Mouse (Mus musculus) kidney, adult 2 months (tissue): ENCODE measurements around the gene Adat1. TPM values are rescaled to one million over a fixed set of nuclear protein-coding genes. Genes with fewer than 3 reads are reported as not detected.

Experiments
- DNase-seq: peaks from one replicate; pipeline ENCODE4 v3.0.0; 2021
- H3K27ac ChIP-seq: fragments of 200-500 bp; 2 replicates; pipeline ENCODE4 v1.5.1; 2012; ENCODE audit warnings: low read depth, low read length, control low read depth, inconsistent platforms; ENCODE audit not compliant: insufficient read depth
- H3K27me3 ChIP-seq: fragments of 200-500 bp; replicated peaks from 2 replicates; pipeline ENCODE4 v1.6.1; 2012; ENCODE audit warnings: mild to moderate bottlenecking, moderate library complexity, low read length, inconsistent platforms; ENCODE audit not compliant: control insufficient read depth, insufficient read depth
- H3K36me3 ChIP-seq: fragments of 200-500 bp; 2 replicates; pipeline ENCODE4 v1.6.1; 2012; ENCODE audit warnings: mild to moderate bottlenecking, moderate library complexity, low read length, inconsistent platforms; ENCODE audit not compliant: control insufficient read depth, insufficient read depth
- H3K4me1 ChIP-seq: fragments of 200-500 bp; 2 replicates; pipeline ENCODE4 v1.6.1; 2011; ENCODE audit warnings: low read length; ENCODE audit not compliant: control insufficient read depth, insufficient read depth
- H3K4me3 ChIP-seq: fragments of 200-500 bp; 2 replicates; pipeline ENCODE4 v1.5.1; 2011; ENCODE audit warnings: mild to moderate bottlenecking, low read depth, low read length, control low read depth; ENCODE audit not compliant: insufficient read depth
- CTCF ChIP-seq: fragments of 200-500 bp; conservative IDR thresholded peaks from 2 replicates; pipeline ENCODE4 v1.5.1; 2011; ENCODE audit warnings: low read depth, mild to moderate bottlenecking, control low read depth, low read length, moderate library complexity, mixed read lengths; ENCODE audit not compliant: insufficient read depth, insufficient read length
- POLR2A ChIP-seq: fragments of 200-500 bp; IDR thresholded peaks from one replicate; pipeline ENCODE4 v1.6.1; 2011; ENCODE audit warnings: low read depth, low read length, control low read depth
- WGBS: fragments of 180-500 bp; shearing (Covaris S2); methylation state at CpG from one replicate; pipeline ENCODE4 v1.1.7; 2018; 5-methylcytosine and 5-hydroxymethylcytosine counted together
- polyA plus RNA-seq: library from polyadenylated mRNA; depleted of rRNA; stranded (reverse); fragments of >200 nt; gene quantifications from 2 replicates; pipeline ENCODE4 v1.2.3, GENCODE M21; 2012

Gene Adat1
- polyA plus RNA-seq, 1 experiment = 3.3 TPM

GRCm38 (mm10) chr8:111991278-111991677 is 824 bp downstream of the Adat1 start:
- TF ChIP-seq POLR2A (no peak), CTCF (no peak)
- Histone ChIP-seq H3K4me3 (no peak overlapping the region), H3K4me1 (no peaks in the 10 kb centered on the region; the same call in 1 of the 2 replicates), H3K27ac (no peak overlapping the region), H3K36me3 (no peaks in the 10 kb centered on the region; the same call in none of the 2 replicates), H3K27me3 (no peaks in the 10 kb centered on the region)
- WGBS = 54% methylated on average over 8 of the region's 8 CpGs
- no peak for DNase-seq

- peak; percentile 89 for TF ChIP-seq CTCF
- TF ChIP-seq POLR2A = no peak
- no peaks in the 10 kb centered on the region; the same call in 1 of the 2 replicates for H3K4me1 ChIP-seq
- no peak overlapping the region for H3K4me3 ChIP-seq
- DNase-seq = peak; percentile 80
- no peak overlapping the region for H3K27ac ChIP-seq
- 3% methylated on average over 7 of the region's 7 CpGs for WGBS
- H3K27me3 ChIP-seq = no peaks in the 10 kb centered on the region
- no peaks in the 10 kb centered on the region; the same call in 1 of the 2 replicates for H3K36me3 ChIP-seq
Measured at GRCm38 (mm10) chr8:111989911-111990310, 2.2 kb downstream of the Adat1 start.

GRCm38 (mm10) chr8:111984511-111984910 is 7.6 kb downstream of the Adat1 start:
- TF ChIP-seq POLR2A = no peak
- no peak for TF ChIP-seq CTCF
- 64% methylated on average over 10 of the region's 10 CpGs for WGBS
- no peak overlapping the region for H3K27ac ChIP-seq
- H3K27me3 ChIP-seq = no peaks in the 10 kb centered on the region
- H3K4me3 ChIP-seq = no peak overlapping the region
- H3K4me1 ChIP-seq = no peaks in the 10 kb centered on the region
- DNase-seq = no peak
- H3K36me3 ChIP-seq = no peaks in the 10 kb centered on the region

GRCm38 (mm10) chr8:111982116-111982515 is 10.0 kb downstream of the Adat1 start:
- Histone ChIP-seq H3K4me1 (no peaks in the 10 kb centered on the region), H3K36me3 (no peaks in the 10 kb centered on the region), H3K27me3 (no peaks in the 10 kb centered on the region), H3K4me3 (no peak overlapping the region), H3K27ac (no peak overlapping the region)
- TF ChIP-seq POLR2A (no peak), CTCF (peak; percentile 43; the same call in 1 of the 2 replicates)
- DNase-seq = peak; percentile 13
- 71% methylated on average over 7 of the region's 7 CpGs for WGBS

- WGBS = 67% methylated on average over 10 of the region's 10 CpGs
- DNase-seq = no peak
- TF ChIP-seq POLR2A (no peak), CTCF (no peak)
Measured at GRCm38 (mm10) chr8:111978147-111978546, 14.0 kb downstream of the Adat1 start.

GRCm38 (mm10) chr8:111976326-111976725 is 15.8 kb downstream of the Adat1 start:
- TF ChIP-seq CTCF = no peak
- TF ChIP-seq POLR2A = no peak
- no peak for DNase-seq
- no peak overlapping the region for H3K27ac ChIP-seq
- H3K4me3 ChIP-seq = no peak overlapping the region
- WGBS = 81% methylated on average over 2 of the region's 2 CpGs
- no peaks in the 10 kb centered on the region for H3K4me1 ChIP-seq
- H3K36me3 ChIP-seq = no peaks in the 10 kb centered on the region
- no peaks in the 10 kb centered on the region for H3K27me3 ChIP-seq

More at GRCm38 (mm10) chr8:111978147-111978546, 14.0 kb downstream of the Adat1 start:
- Histone ChIP-seq H3K27ac (no peak overlapping the region), H3K36me3 (no peaks in the 10 kb centered on the region), H3K4me1 (no peaks in the 10 kb centered on the region), H3K27me3 (no peaks in the 10 kb centered on the region), H3K4me3 (no peak overlapping the region)

- no peak overlapping the region for H3K4me3 ChIP-seq
- WGBS = 93% methylated on average over 2 of the region's 2 CpGs
- no peaks in the 10 kb centered on the region for H3K4me1 ChIP-seq
- no peak for TF ChIP-seq POLR2A
- TF ChIP-seq CTCF = no peak
- no peaks in the 10 kb centered on the region for H3K27me3 ChIP-seq
- no peak overlapping the region for H3K27ac ChIP-seq
- no peaks in the 10 kb centered on the region for H3K36me3 ChIP-seq
- DNase-seq = no peak
Measured at GRCm38 (mm10) chr8:111975706-111976105, 16.4 kb downstream of the Adat1 start.

- no peaks in the 10 kb centered on the region for H3K27me3 ChIP-seq
- no peak overlapping the region for H3K27ac ChIP-seq
- H3K36me3 ChIP-seq = no peaks in the 10 kb centered on the region
- WGBS = 95% methylated on average over 12 of the region's 12 CpGs
- DNase-seq = no peak
- no peak overlapping the region for H3K4me3 ChIP-seq
- TF ChIP-seq POLR2A = no peak
- no peak for TF ChIP-seq CTCF
- H3K4me1 ChIP-seq = no peaks in the 10 kb centered on the region
Measured at GRCm38 (mm10) chr8:111974138-111974537, 18.0 kb downstream of the Adat1 start.
